Mouse (Mus musculus): ENCODE measurements around the gene Foxl1. TPM values are rescaled to one million over a fixed set of nuclear protein-coding genes. Genes with fewer than 3 reads are reported as not detected.

The Foxl1 gene
- polyA plus RNA-seq (2017; shearing (Covaris generic)), result not detected

DNA sequence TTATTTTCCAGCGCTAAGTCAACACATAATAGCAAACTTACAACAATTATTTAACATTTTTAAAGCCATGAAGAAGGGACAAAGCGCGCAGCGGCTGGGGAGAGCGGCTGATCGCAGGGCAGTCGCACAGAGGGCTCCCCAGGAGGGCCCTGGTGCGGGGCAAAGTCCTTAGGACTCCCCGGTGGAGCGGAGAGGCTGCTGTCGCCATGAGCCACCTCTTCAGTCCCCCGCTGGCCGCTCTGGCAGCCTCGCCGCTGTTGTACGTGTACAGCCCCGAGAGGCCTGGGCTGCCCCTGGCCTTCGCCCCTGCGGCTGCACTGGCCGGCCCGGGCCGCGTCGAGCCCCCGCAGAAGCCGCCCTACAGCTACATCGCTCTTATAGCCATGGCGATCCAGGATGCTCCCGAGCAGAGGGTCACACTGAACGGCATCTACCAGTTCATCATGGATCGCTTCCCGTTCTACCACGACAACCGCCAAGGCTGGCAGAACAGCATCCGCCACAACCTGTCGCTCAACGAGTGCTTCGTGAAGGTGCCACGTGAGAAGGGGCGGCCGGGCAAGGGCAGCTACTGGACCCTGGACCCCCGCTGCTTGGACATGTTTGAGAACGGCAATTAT lies at the start of gene Foxl1:
Gene Foxl1, plus strand, starts transcription at position 185 of the 620 bp plus-strand sequence.
- ATAC-seq, result no peak

DNA sequence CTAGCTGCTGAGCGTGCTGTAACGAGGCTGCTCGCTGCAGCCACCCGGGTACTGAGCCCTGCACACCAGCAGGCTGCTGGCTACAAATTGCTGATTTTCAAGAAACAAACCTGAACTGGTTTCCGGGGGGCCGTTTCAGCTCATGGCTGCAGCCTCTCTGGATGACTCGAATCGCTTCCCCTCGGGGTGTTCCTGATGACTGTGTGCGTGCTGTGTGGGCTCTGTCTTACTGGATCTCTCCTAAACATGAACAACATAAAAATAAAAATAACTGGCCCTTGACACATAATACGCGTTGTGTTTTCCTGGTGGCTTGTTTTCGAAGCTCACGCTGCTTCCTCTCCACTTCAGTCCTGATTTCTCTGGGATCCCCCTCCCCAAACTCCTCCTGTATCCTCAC lies 49.0 kb upstream of the Foxl1 start:
- no peak for ATAC-seq

GRCm38 (mm10) chr8:121079201-121079600 lies 48.5 kb upstream of the Foxl1 start:
- no peak for ATAC-seq

- no peak for ATAC-seq
Observed at GRCm38 (mm10) chr8:121079944-121080343, 47.8 kb upstream of the Foxl1 start.

DNA sequence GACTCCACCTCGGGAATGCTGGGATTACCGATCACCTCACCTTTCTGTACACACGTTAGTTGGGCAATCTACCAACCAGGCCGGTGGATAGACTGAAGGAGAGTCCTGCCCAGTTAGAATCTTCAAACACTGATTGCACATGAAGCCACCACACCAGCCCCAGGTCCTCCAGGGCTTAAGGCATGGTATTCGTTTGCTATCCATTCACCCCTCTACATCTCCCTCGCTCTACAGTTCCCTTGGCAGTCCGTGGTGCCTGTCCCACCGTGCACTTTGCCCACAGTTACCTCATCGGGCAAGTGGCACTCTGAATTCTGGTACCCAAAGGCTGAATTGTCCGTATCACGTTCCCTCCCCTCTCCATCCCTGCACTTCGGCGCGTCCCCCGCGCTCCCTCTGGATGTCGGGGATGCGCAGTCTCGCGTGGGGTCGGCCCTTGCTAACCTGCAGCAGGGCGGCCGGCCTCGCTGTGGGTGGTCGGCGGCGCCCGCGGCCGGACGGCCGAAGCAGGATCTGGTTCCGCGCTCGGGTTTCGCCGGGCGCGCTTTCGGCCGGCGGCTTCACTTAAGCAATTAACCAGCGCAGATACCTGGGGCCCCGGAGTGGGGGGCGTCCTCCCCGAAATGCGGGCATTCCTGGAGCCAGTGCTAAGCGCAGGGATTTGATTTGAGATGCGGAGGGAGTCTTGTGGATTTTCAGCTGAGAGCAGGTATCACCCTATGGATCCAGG lies 47.2 kb upstream of the Foxl1 start:
- ATAC-seq, result no peak

GRCm38 (mm10) chr8:121081398-121081797 lies 46.3 kb upstream of the Foxl1 start:
- no peak for ATAC-seq

DNA sequence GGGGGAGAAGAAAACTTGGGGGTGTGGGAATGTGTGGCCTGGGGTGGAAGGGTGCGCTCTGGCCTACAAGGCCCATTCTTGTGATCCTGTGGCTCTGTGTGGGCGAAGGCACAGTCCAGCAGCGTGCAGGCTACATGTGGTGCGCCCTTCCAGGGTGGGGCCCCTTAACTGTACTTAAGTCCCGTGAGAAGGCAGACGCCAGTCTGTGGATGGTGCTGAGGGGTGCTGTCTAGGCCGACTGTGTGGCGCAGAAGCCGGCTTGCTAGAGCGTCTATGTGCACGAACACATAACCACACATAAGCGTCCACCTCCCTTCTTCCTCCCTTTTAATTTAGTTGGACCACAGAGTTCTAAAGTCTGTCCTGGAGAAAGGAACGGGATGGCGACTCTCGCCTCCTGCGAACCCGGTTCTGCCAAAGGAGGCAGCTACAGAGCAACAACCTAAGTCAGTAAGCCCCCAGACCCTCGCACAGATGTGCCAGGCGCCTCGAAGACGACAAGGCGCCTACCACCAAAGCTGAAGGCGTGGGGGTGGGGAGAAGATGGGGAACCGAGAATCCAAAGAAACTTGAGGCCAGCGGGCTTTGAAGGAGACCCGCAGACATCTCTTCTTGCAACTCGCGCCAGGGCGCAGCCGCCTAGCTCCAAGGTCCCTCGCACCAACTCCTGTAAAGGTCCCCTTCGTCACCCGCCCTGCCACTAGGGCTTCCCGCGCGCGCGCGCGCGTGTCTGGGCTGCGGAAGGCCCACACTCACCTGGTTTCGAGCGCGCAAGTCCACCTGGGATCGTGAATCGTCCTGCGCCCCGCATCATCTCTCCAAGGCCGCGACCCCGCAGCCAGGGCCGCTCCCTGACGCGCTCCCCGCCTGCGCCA lies 45.3 kb upstream of the Foxl1 start:
- no peak for ATAC-seq

- ATAC-seq, result no peak
Observed at GRCm38 (mm10) chr8:121083093-121083935, 44.4 kb upstream of the Foxl1 start.

DNA sequence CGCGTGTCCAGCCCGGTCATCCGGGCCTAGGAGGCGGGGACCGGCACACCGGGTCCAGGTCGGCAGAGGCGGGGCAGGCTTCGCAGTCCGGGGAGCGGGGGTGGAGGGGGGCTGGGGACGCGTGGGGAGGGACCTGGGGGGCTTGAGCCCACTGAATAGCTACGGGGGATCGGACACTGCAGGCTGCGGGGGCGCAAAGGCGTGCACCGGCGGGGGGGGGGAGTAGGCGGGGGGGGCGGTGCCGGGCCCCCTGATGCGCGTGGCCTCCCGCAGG lies 43.9 kb upstream of the Foxl1 start:
- no peak for ATAC-seq

DNA sequence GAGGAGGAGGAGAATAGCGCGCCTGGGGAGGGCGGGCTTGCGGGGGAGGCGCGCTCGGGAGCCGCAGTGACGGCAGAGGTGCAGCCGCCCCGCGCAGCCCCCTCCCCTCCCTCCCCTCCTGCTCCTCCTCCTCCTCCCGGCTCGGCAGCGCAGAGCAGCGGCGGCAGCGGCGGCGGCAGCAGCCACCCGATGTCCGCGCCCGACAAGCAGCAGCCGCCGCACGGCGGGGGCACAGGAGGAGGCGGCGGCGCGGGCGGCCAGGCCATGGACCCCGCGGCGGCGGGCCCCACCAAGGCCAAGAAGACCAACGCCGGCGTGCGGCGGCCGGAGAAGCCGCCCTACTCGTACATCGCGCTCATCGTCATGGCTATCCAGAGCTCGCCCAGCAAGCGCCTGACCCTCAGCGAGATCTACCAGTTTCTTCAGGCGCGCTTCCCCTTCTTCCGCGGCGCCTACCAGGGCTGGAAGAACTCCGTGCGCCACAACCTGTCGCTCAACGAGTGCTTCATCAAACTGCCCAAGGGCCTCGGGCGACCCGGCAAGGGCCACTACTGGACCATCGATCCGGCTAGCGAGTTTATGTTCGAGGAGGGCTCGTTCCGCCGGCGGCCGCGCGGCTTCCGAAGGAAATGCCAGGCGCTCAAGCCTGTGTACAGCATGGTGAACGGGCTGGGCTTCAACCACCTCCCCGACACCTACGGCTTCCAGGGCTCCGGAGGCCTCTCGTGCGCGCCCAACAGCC lies 43.4 kb upstream of the Foxl1 start, which contains the start of gene Foxf1:
Gene Foxf1, plus strand, starts transcription at position 177 of the 742 bp plus-strand sequence.
- ATAC-seq, result no peak

DNA sequence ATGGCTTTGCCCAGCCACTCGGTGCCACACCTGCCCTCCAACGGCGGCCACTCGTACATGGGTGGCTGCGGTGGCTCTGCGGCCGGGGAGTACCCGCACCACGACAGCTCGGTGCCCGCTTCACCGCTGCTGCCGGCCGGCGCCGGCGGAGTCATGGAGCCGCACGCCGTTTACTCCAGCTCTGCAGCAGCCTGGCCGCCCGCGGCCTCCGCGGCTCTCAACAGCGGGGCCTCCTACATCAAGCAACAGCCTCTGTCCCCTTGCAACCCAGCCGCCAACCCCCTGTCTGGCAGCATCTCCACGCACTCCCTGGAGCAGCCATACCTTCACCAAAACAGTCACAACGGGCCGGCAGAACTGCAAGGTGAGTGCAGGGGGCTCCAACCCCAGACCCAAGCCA lies 42.7 kb upstream of the Foxl1 start:
- ATAC-seq, result no peak

- no peak for ATAC-seq
Observed at GRCm38 (mm10) chr8:121085561-121085960, 42.2 kb upstream of the Foxl1 start.

- no peak for ATAC-seq
Observed at GRCm38 (mm10) chr8:121086004-121086900, 41.5 kb upstream of the Foxl1 start.

GRCm38 (mm10) chr8:121088281-121088680 lies 39.5 kb upstream of the Foxl1 start:
- no peak for ATAC-seq

GRCm38 (mm10) chr8:121088871-121089630 lies 38.7 kb upstream of the Foxl1 start:
- ATAC-seq, result no peak

GRCm38 (mm10) chr8:121089631-121090380 lies 37.9 kb upstream of the Foxl1 start:
- ATAC-seq, result no peak

DNA sequence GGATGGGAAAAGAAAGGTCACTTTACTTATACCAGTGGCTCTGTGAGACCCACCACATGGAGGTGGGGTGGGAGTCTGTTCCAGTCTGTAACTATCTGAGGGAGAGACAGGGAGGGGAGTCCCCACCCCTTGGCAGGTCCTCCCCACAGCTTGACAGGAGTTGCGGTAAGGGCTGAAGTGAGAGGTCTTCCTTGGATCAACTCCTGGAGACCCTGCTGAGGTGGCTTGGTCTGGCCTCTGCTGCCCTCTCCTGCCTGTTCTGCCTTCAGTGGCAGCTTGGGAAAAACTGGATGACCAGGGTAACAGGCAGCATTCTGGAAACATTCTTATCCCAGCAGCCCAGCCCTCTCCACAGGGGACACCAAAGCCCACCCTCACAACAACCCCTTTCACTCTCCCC lies 37.0 kb upstream of the Foxl1 start:
- no peak for ATAC-seq

- no peak for ATAC-seq
Observed at GRCm38 (mm10) chr8:121092141-121092540, 35.6 kb upstream of the Foxl1 start.

- peak; percentile 32 for ATAC-seq
Observed at GRCm38 (mm10) chr8:121092627-121093026, 35.1 kb upstream of the Foxl1 start.
